Mouse (Mus musculus) intestine, embryonic 16.5 days (tissue): ENCODE measurements around the gene Plrg1. TPM values are rescaled to one million over a fixed set of nuclear protein-coding genes. Genes with fewer than 3 reads are reported as not detected.
A peak's percentile ranks its signal among the peaks of the same experiment; 100 is the strongest.

Experiments used
- ATAC-seq: fragments of 200-750 bp; cut with Nextera tagmentation; 2 replicates; pipeline ENCODE4 v1.8.0; 2017; ENCODE audit warnings: moderate TSS enrichment, moderate library complexity
- H3K27ac ChIP-seq: fragments of 300-500 bp; sonication (generic); 2 replicates; pipeline ENCODE4 v1.5.1; 2014; ENCODE audit warnings: mild to moderate bottlenecking, low read length
- H3K27me3 ChIP-seq: fragments of 300-500 bp; sonication (generic); replicated peaks from 2 replicates; pipeline ENCODE4 v1.6.1; 2014; ENCODE audit warnings: low read length, control low read depth, mixed read lengths; ENCODE audit not compliant: control insufficient read depth, insufficient read depth
- H3K36me3 ChIP-seq: fragments of 300-500 bp; sonication (generic); 2 replicates; pipeline ENCODE4 v1.6.1; 2014; ENCODE audit warnings: low read length, control low read depth; ENCODE audit not compliant: control insufficient read depth, insufficient read depth
- H3K4me1 ChIP-seq: fragments of 300-500 bp; sonication (generic); 2 replicates; pipeline ENCODE4 v1.6.1; 2014; ENCODE audit warnings: low read length, control low read depth, mixed read lengths; ENCODE audit not compliant: control insufficient read depth, insufficient read depth
- H3K4me2 ChIP-seq: fragments of 300-500 bp; sonication (generic); 2 replicates; pipeline ENCODE4 v1.6.1; 2014; ENCODE audit warnings: low read depth, low read length, control low read depth
- H3K4me3 ChIP-seq: fragments of 300-500 bp; sonication (generic); 2 replicates; pipeline ENCODE4 v1.5.1; 2014; ENCODE audit warnings: mild to moderate bottlenecking, low read length
- H3K9ac ChIP-seq: fragments of 300-500 bp; sonication (generic); 2 replicates; pipeline ENCODE4 v1.6.1; 2014; ENCODE audit warnings: low read depth, low read length
- H3K9me3 ChIP-seq: fragments of 300-500 bp; sonication (generic); 2 replicates; pipeline ENCODE4 v1.6.1; 2016; ENCODE audit warnings: low read length, control low read depth; ENCODE audit not compliant: control insufficient read depth
- WGBS: fragments of 180-500 bp; shearing (Covaris S2); extraction: QIAGEN DNeasy Blood & Tissue Kit; methylation state at CpG from one replicate; pipeline ENCODE4 v1.1.7; 2014; 5-methylcytosine and 5-hydroxymethylcytosine counted together
- polyA plus RNA-seq: library from polyadenylated mRNA; unstranded; fragments of >200 nt; fragmentation: Nextera tagmentation; extraction: Ambion mirVana; gene quantifications from 2 replicates; pipeline ENCODE4 v1.2.1, GENCODE M21; 2015

Gene Plrg1
- polyA plus RNA-seq, 1 experiment from 2014 or later: 87.1 TPM

- H3K27ac ChIP-seq: no peak overlapping the region
Measured at GRCm38 (mm10) chr3:83068869-83069268, 13.5 kb downstream of the Plrg1 start.

GRCm38 (mm10) chr3:83070231-83070630 is 14.9 kb downstream of the Plrg1 start:
- H3K4me3 ChIP-seq: no peak overlapping the region
- WGBS: 77% methylated on average over 4 of the region's 4 CpGs
- no peak overlapping the region for H3K9ac ChIP-seq
- H3K4me1 ChIP-seq: no peaks in the 10 kb centered on the region
- no peak for ATAC-seq
- peaks cover 18% of the 10 kb centered on the region for H3K36me3 ChIP-seq
- H3K27ac ChIP-seq: no peak overlapping the region
- H3K4me2 ChIP-seq: no peak overlapping the region
- H3K27me3 ChIP-seq: no peaks in the 10 kb centered on the region
- H3K9me3 ChIP-seq: no peaks in the 10 kb centered on the region

More at GRCm38 (mm10) chr3:83068869-83069268, 13.5 kb downstream of the Plrg1 start:
- ATAC-seq: no peak
- Histone ChIP-seq H3K4me3 (no peak overlapping the region), H3K9ac (no peak overlapping the region), H3K36me3 (peaks cover 18% of the 10 kb centered on the region), H3K4me2 (no peak overlapping the region), H3K4me1 (no peaks in the 10 kb centered on the region), H3K27me3 (no peaks in the 10 kb centered on the region), H3K9me3 (no peaks in the 10 kb centered on the region)
- WGBS: 94% methylated on average over 13 of the region's 13 CpGs

GRCm38 (mm10) chr3:83076563-83076962 is 21.2 kb downstream of the Plrg1 start:
- WGBS: 43% methylated on average over 2 of the region's 3 CpGs
- H3K36me3 ChIP-seq: 0 out of 2 replicates have a peak, but pooled peaks cover 5% of the 10 kb centered on the region
- no peaks in the 10 kb centered on the region for H3K27me3 ChIP-seq
- no peaks in the 10 kb centered on the region for H3K9me3 ChIP-seq
- H3K4me3 ChIP-seq: no peak overlapping the region
- no peak for ATAC-seq
- no peak overlapping the region for H3K9ac ChIP-seq
- H3K4me1 ChIP-seq: no peaks in the 10 kb centered on the region
- H3K27ac ChIP-seq: no peak overlapping the region
- H3K4me2 ChIP-seq: no peak overlapping the region

- no peaks in the 10 kb centered on the region for H3K27me3 ChIP-seq
- no peaks in the 10 kb centered on the region for H3K4me1 ChIP-seq
- H3K9ac ChIP-seq: peak overlapping the region; percentile 48; the same call in 1 of the 2 replicates
- 3% methylated on average over 11 of the region's 11 CpGs for WGBS
- H3K9me3 ChIP-seq: no peaks in the 10 kb centered on the region
- no peak overlapping the region for H3K27ac ChIP-seq
- peak; percentile 80 for ATAC-seq
- H3K4me2 ChIP-seq: peak overlapping the region; percentile 76
- H3K36me3 ChIP-seq: no peaks in the 10 kb centered on the region
- peak overlapping the region; percentile 47 for H3K4me3 ChIP-seq
Measured at GRCm38 (mm10) chr3:83080567-83081055, 25.3 kb downstream of the Plrg1 start.

GRCm38 (mm10) chr3:83097586-83097985 is 42.3 kb downstream of the Plrg1 start:
- H3K27ac ChIP-seq: no peak overlapping the region
- H3K9ac ChIP-seq: no peak overlapping the region
- no peaks in the 10 kb centered on the region for H3K9me3 ChIP-seq
- no peak overlapping the region for H3K4me3 ChIP-seq
- ATAC-seq: no peak
- no peaks in the 10 kb centered on the region for H3K4me1 ChIP-seq
- H3K27me3 ChIP-seq: no peaks in the 10 kb centered on the region
- no peak overlapping the region for H3K4me2 ChIP-seq
- no peaks in the 10 kb centered on the region for H3K36me3 ChIP-seq
- WGBS: 78% methylated on average over 6 of the region's 6 CpGs

GRCm38 (mm10) chr3:83098546-83099034 is 43.3 kb downstream of the Plrg1 start:
- Histone ChIP-seq H3K27me3 (no peaks in the 10 kb centered on the region), H3K4me3 (peak overlapping the region; percentile 30), H3K4me1 (no peaks in the 10 kb centered on the region), H3K27ac (no peak overlapping the region), H3K4me2 (peak overlapping the region; percentile 38), H3K9me3 (no peaks in the 10 kb centered on the region), H3K36me3 (no peaks in the 10 kb centered on the region), H3K9ac (no peak overlapping the region)
- WGBS: 9% methylated on average over 14 of the region's 14 CpGs
- no peak for ATAC-seq

GRCm38 (mm10) chr3:83099139-83099538 is 43.8 kb downstream of the Plrg1 start:
- Histone ChIP-seq H3K4me2 (peak overlapping the region; percentile 38; the same call in 1 of the 2 replicates), H3K4me3 (no peak overlapping the region), H3K9ac (no peak overlapping the region), H3K4me1 (no peaks in the 10 kb centered on the region), H3K27me3 (no peaks in the 10 kb centered on the region), H3K36me3 (no peaks in the 10 kb centered on the region), H3K9me3 (no peaks in the 10 kb centered on the region), H3K27ac (no peak overlapping the region)
- ATAC-seq: no peak
- WGBS: 82% methylated on average over 1 of the region's 1 CpGs

- ATAC-seq: no peak
- Histone ChIP-seq H3K4me2 (no peak overlapping the region), H3K27me3 (no peaks in the 10 kb centered on the region), H3K9ac (no peak overlapping the region), H3K36me3 (no peaks in the 10 kb centered on the region), H3K4me3 (no peak overlapping the region), H3K9me3 (no peaks in the 10 kb centered on the region), H3K4me1 (no peaks in the 10 kb centered on the region), H3K27ac (no peak overlapping the region)
- WGBS: 78% methylated on average over 6 of the region's 6 CpGs
Measured at GRCm38 (mm10) chr3:83099651-83100050, 44.3 kb downstream of the Plrg1 start.

- H3K36me3 ChIP-seq: no peaks in the 10 kb centered on the region
- no peak overlapping the region for H3K4me2 ChIP-seq
- H3K9ac ChIP-seq: no peak overlapping the region
- no peak for ATAC-seq
- H3K9me3 ChIP-seq: no peaks in the 10 kb centered on the region
- WGBS: 88% methylated on average over 6 of the region's 6 CpGs
- H3K27me3 ChIP-seq: no peaks in the 10 kb centered on the region
- H3K4me1 ChIP-seq: no peaks in the 10 kb centered on the region
- no peak overlapping the region for H3K27ac ChIP-seq
- no peak overlapping the region for H3K4me3 ChIP-seq
Measured at GRCm38 (mm10) chr3:83102286-83102685, 47.0 kb downstream of the Plrg1 start.

GRCm38 (mm10) chr3:83110163-83110562 is 54.8 kb downstream of the Plrg1 start:
- Histone ChIP-seq H3K36me3 (no peaks in the 10 kb centered on the region), H3K9ac (no peak overlapping the region), H3K27ac (no peak overlapping the region), H3K4me1 (no peaks in the 10 kb centered on the region), H3K9me3 (no peaks in the 10 kb centered on the region), H3K27me3 (no peaks in the 10 kb centered on the region), H3K4me3 (no peak overlapping the region), H3K4me2 (no peak overlapping the region)
- no peak for ATAC-seq
- WGBS: 34% methylated on average over 4 of the region's 4 CpGs
